Mouse (Mus musculus) gastrocnemius, adult 2 months (tissue): Measurements from ENCODE around the gene Paf1. TPM values are rescaled to one million over a fixed set of nuclear protein-coding genes. Genes with fewer than 3 reads are reported as not detected.
A peak's percentile ranks its signal among the peaks of the same experiment; 100 is the strongest.
"Not testable (repeated sequence)": the region's sequence is repeated elsewhere in the genome, so short reads cannot be mapped to it uniquely, and the experiment has no call there.

ENCODE experiments used
- DNase-seq: peaks from one replicate; pipeline ENCODE4 v3.0.0; 2022
- H3K27ac ChIP-seq: fragments of 200-600 bp; 2 replicates; pipeline ENCODE4 v1.8.1; 2022; ENCODE audit warnings: mild to moderate bottlenecking
- H3K4me3 ChIP-seq: fragments of 200-600 bp; 2 replicates; pipeline ENCODE4 v1.8.1; 2022; ENCODE audit warnings: mild to moderate bottlenecking, moderate library complexity
- CTCF ChIP-seq: fragments of 200-600 bp; IDR thresholded peaks from 2 replicates; pipeline ENCODE4 v1.8.1; 2022; ENCODE audit warnings: antibody characterized with exemption, mild to moderate bottlenecking, moderate library complexity
- intact Hi-C: fragments of 180-260 bp; cut with DNase I; formaldehyde crosslinking; loops from one replicate; pipeline ENCODE4 v1.15.1; 2025
- total RNA-seq, 2 experiments: library from RNA; stranded (reverse); gene quantifications; 2 replicates each; pipeline ENCODE4 v1.2.3; 2021

Paf1 gene
- total RNA-seq, 2 experiments from 2014 or later, result 31.0 to 35.0 TPM

GRCm38 (mm10) chr7:28381017-28381790, 11.5 kb upstream of the Paf1 start:
- no peak for TF ChIP-seq CTCF
- intact Hi-C loops, result no loop called here
- peak overlapping the region; percentile 91 for H3K4me3 ChIP-seq
- H3K27ac ChIP-seq, result peak overlapping the region; percentile 94
- DNase-seq, result peak; percentile 90

- peak overlapping the region; percentile 94 for H3K27ac ChIP-seq
- peak; percentile 91 for DNase-seq
- H3K4me3 ChIP-seq, result peak overlapping the region; percentile 91
- no peak for TF ChIP-seq CTCF
- intact Hi-C loops, result no loop called here
These were observed 10.8 kb upstream of the Paf1 start for GRCm38 (mm10) chr7:28381938-28382337.

DNA sequence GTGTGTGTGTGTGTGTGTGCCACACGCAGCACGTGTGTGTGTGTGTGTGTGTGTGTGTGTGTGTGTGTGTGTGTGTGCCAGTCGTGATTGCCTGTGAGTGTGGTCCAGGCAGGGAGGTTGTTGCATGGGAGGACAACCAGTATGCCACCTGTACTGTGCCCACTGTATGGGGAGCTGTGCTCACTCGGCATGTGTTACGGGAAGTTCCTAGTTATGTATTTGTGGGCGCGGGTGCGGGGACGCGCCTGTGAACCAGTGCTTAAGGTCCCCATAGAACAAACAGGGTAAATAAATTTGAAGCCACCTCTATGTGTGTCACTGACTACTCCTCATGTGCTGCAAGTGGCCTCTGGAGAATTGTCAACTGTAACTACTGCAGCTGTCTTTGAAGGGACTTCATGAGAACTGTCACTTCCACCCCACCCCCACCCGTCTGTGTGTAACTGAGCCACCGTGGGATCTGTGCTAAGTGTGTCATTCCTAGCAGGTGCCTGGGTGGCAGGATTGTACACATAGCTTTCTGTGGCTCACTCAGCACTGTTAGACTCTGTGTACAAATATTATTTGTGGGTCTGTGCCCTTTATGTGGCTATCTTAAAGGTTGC, 10.3 kb upstream of the Paf1 start:
- Histone ChIP-seq H3K4me3 (peak overlapping the region; percentile 91), H3K27ac (peak overlapping the region; percentile 94)
- intact Hi-C loops, result no loop called here
- no peak for TF ChIP-seq CTCF
- no peak for DNase-seq

DNA sequence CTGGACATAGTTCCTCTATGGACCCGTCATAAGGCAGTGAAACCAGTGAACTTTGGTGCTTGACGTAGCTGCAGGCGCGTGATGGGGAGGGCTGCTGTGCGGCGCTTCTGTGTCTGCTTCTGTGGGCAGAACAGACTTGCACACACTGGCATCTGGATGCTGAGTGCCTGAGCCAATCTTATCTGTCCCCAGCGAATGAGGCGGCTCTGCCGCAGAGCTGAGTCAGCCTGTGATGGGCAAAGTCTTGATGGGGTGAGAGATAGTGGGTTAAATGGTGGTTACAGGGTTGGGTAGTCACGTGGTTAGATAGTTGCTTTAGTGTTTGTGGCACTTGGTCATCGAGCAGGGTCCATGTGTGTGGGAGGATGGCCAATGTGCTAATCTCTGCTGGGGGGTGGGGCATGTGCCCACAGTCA, 9.8 kb upstream of the Paf1 start:
- H3K27ac ChIP-seq, result peak overlapping the region; percentile 94
- intact Hi-C loops, result no loop called here
- peak; percentile 66 for DNase-seq
- H3K4me3 ChIP-seq, result peak overlapping the region; percentile 91
- TF ChIP-seq CTCF, result no peak

- intact Hi-C loops, result no loop called here
- TF ChIP-seq CTCF, result no peak
- no peak for DNase-seq
- no peak overlapping the region for H3K4me3 ChIP-seq
- peak overlapping the region; percentile 94 for H3K27ac ChIP-seq
These were observed 9.1 kb upstream of the Paf1 start for GRCm38 (mm10) chr7:28383606-28384005.

GRCm38 (mm10) chr7:28384162-28384561, 8.6 kb upstream of the Paf1 start:
- intact Hi-C loops, result no loop called here
- Histone ChIP-seq H3K4me3 (no peak overlapping the region), H3K27ac (peak overlapping the region; percentile 94)
- DNase-seq, result no peak
- no peak for TF ChIP-seq CTCF

DNA sequence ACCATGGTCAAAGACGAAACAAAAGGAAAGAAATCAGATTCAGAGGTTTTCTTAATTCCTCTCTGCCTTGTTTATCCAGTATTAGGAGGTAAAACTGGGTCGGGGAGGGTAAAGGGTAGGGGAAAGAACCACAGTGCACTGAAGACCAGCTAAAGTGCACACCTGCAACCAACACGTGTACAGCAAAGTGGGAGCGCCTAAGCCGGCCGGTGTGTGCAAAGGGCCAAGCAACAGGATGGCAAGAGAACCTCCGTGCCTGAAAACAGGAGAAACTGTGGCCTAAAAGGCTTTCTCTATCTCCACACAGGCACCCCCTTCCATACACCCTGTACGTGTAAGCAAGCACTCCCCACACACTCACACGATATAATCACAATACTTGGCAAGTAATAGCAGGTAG, 7.6 kb upstream of the Paf1 start:
- H3K4me3 ChIP-seq, result no peak overlapping the region
- intact Hi-C loops, result no loop called here
- DNase-seq, result no peak
- H3K27ac ChIP-seq, result peak overlapping the region; percentile 81
- TF ChIP-seq CTCF, result no peak

DNA sequence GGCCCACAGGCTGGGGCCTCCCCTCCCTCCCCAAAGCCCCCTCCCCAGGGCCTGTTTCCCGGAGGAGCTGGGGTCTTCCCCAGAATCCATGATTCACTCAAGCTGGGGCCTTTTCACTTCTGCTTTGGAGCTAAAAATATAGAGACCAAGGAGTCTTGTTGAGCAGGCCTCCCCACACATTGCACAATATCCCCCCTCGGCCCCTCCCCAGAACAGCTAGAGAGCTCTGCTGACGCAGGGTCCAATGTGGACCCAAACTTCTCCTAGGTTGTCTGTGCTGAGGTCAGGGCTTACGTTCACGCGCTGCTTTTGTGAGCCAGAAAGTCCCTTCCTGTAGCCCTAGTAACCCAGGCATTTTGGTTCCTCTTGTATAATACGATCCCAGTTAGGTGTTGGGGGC, 6.7 kb upstream of the Paf1 start:
- Histone ChIP-seq H3K27ac (peak overlapping the region; percentile 81), H3K4me3 (no peak overlapping the region)
- intact Hi-C loops, result loop anchor here (1.0 kb wide), 1 partner anchor 13 kb away; no protein-coding TSS in a partner anchor
- no peak for TF ChIP-seq CTCF
- DNase-seq, result peak; percentile 56

GRCm38 (mm10) chr7:28386462-28386861, 6.3 kb upstream of the Paf1 start:
- intact Hi-C loops, result loop anchor here (1.0 kb wide), 1 partner anchor 13 kb away; no protein-coding TSS in a partner anchor

DNA sequence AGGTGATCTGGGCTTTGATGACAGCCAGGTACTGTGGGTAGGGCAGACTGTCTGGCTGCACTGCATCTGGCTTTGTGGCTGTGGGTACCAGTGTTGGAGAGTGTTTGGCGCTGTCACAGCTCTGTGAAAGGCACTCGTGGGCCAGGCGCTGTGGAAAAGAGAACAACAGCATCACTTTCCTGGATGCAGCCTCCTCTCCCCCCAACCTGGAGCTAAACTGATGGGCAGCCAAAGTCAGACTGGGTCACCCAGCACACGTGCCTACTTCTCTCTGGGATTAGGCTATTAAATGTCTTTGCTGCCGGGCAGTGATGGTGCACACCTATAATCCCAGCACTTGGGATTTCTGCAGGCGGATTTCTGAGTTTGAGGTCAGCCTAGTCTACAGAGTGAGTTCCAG, 5.9 kb upstream of the Paf1 start:
- intact Hi-C loops, result loop anchor here (1.0 kb wide), 1 partner anchor 14 kb away; no protein-coding TSS in a partner anchor
- not testable (repeated sequence) for H3K4me3 ChIP-seq, DNase-seq
- peak overlapping the region; percentile 81 for H3K27ac ChIP-seq

More at GRCm38 (mm10) chr7:28386462-28386861, 6.3 kb upstream of the Paf1 start:
- peak; percentile 93 for DNase-seq
- peak; percentile 83 for TF ChIP-seq CTCF
- Histone ChIP-seq H3K4me3 (no peak overlapping the region), H3K27ac (peak overlapping the region; percentile 81)

GRCm38 (mm10) chr7:28387384-28387783, 5.4 kb upstream of the Paf1 start:
- intact Hi-C loops, DNase-seq, H3K4me3 ChIP-seq: not testable (repeated sequence)
- peak overlapping the region; percentile 81 for H3K27ac ChIP-seq

- no peak for DNase-seq
- no peak for TF ChIP-seq CTCF
- Histone ChIP-seq H3K27ac (no peak overlapping the region), H3K4me3 (no peak overlapping the region)
- intact Hi-C loops, result no loop called here
These were observed 2.4 kb upstream of the Paf1 start for GRCm38 (mm10) chr7:28390331-28390730.

GRCm38 (mm10) chr7:28393272-28393951, 661 bp downstream of the Paf1 start:
- no peak for TF ChIP-seq CTCF
- peak overlapping the region; percentile 94 for H3K27ac ChIP-seq
- intact Hi-C loops, result no loop called here
- DNase-seq, result no peak
- H3K4me3 ChIP-seq, result peak overlapping the region; percentile 92
